Mouse (Mus musculus): Measurements from ENCODE around the gene Sars2. TPM values are rescaled to one million over a fixed set of nuclear protein-coding genes. Genes with fewer than 3 reads are reported as not detected.

Sars2 gene
- total RNA-seq, 2 experiments from 2014 or later = 11.0 to 11.6 TPM

- DNase-seq (ENCODE audit: low spot score in 2 of 2) = no peak
These were observed 17.2 kb upstream of the Sars2 start for GRCm38 (mm10) chr7:28724613-28725012.

- DNase-seq (ENCODE audit: low spot score in 2 of 2) = peak; percentile 87 to 93
These were observed 15.2 kb upstream of the Sars2 start for GRCm38 (mm10) chr7:28726600-28726999.

DNA sequence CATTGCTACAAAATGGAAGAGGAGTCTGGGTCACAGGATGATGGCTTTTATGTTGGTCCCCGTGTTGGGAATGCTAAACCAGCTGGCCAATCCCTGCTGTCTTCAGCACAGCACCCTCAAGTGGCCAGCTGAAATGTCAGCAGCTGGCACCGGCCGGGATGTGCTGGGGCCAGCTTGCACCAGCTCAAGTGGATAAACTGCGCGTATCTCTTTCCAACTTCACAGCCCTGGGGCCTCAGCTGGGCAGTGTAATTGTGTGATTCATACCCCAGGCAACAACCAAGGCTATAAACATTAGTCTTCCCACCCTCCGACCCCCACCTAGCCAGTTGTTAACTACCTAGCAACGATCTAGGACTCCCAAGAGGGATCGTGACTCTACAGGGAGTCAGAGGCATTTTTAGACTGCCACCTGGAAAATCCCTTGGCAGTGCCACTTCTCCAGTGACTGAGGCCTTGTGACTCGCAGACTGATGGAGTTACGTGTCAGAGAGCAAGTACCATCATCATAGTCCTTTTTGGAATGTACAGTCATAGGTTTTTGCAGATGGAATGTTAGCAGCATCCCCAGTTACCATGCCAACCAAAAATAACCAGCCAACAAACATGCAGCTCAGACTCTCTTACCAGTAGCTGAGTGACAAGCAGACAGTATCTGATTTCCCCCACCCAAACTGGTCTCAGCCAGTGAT, 14.0 kb upstream of the Sars2 start:
- peak; percentile 52 to 60 for DNase-seq (ENCODE audit: low spot score in 2 of 2)

- DNase-seq (ENCODE audit: low spot score in 2 of 2) = peak in 1 of 2 experiments; percentile 36
These were observed 9.2 kb upstream of the Sars2 start for GRCm38 (mm10) chr7:28732341-28733142.

DNA sequence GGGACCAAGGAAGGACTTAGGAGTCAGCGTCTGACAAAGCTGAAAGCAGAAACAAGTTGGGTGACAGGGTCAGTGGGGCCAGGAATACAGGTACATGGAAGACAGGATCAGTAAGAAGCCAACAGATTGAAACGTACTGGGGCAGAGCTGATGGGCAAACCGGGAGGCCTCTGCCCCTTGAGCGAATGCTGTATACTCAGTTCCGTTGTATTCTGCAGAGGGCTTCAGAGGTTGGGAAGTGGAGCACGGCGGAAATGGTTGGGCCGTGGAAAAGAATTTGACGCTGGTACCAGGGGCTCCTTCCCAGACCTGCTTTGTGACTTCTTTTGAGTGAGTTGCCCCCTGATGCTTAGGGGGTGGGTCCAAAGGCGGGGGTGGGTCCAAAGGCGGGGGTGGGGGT, 8.6 kb upstream of the Sars2 start:
- no peak for DNase-seq (ENCODE audit: low spot score in 2 of 2)

- DNase-seq (ENCODE audit: low spot score in 2 of 2) = no peak
These were observed 6.1 kb upstream of the Sars2 start for GRCm38 (mm10) chr7:28735701-28736100.

DNA sequence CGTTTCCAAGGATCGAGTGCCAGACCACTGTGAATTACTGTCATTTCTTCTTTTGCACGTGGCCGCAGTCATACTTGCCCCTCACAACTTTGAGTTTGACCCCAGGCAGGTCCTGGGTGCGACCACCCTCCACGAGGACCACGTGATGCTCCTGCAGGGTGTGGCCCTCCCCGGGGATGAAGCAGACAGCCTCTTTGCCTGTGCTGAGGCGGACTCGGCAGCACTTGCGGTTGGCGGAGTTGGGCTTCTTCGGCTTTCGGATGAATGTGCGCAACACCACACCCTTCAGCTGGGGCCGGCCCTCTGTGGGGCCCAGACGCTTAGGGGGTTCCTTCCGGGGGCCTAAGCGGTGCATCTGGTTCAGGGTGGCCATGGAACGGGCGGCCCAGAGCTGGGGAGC, 2.0 kb upstream of the Sars2 start:
- no peak for DNase-seq (ENCODE audit: low spot score in 2 of 2)

DNA sequence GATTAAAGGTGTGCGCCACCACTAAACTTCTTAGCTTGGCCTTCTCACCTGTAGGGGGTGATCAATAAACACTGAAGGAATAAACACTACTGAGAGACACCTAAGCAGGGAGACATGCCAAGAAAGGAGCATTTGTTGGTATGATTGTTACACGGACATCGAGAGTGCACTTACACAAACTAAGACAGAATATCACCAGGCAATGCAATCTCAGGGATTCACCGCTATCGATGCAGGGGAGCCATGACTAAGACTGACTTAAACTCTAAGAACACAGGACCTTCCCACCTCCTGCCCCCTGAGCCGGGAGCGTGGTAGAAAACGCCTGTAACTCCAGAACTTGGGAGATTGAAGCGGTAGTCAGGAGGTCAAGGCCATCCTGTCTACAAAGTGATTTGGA, 843 bp upstream of the Sars2 start:
- DNase-seq (ENCODE audit: low spot score in 2 of 2) = no peak

DNA sequence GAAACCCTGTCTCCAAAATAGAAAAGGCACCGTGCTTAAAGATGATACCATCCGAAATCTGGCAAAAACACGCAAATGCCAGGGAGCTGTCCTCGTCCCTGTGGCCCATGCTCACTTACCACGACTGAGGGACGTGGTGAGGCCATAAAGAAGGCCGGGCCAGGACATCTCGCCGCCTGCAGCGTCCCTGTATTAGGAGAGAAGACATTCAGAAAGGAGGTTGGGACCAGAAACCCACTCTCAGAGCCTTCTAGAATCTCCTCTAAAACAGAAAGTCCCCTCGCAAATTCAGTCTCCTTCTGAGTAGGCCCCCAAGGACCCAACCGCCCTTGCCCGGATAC, 454 bp upstream of the Sars2 start:
- DNase-seq (ENCODE audit: low spot score in 2 of 2) = no peak

DNA sequence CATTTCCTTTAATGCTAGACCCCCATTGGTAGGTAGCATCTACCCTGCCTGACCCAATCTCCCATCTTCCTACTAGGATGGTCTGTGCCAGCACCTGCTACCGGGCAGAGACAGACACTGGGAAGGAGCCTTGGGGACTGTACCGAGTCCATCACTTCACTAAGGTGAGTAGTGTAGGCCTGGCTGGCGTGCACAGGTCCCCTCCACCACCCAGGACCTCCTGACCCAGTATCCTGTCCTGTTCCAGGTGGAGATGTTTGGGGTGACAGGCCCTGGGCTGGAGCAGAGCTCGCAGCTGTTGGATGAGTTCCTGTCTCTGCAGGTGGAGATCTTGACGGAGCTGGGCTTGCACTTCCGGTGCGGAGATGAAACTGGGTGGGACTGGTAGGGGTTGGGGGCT, 8.1 kb downstream of the Sars2 start:
- DNase-seq (ENCODE audit: low spot score in 2 of 2) = no peak

DNA sequence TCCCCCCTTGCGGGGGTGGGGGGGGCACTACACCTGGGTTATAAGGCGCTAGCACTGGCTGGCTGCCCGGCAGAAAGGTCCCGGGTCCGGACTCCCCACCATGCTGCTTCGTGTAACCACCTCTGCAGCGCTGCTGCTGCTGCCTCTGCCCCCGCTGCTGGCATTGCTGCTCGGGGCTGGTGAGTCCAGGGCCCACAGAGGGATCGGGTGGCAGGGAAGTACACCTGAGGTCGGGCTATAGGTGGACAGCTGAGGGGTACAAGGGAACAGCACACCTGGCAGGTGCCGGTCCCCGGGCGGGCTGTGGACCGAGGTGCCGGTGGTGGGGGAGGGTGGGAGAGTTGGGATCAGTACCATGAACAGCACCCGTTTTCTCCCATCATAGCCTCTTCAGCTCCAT, 14.3 kb downstream of the Sars2 start, which contains the start of gene Ccer2:
Ccer2 (plus strand) TSS at position 96 of the 400 bp plus-strand sequence.
- DNase-seq (ENCODE audit: low spot score in 2 of 2) = no peak

DNA sequence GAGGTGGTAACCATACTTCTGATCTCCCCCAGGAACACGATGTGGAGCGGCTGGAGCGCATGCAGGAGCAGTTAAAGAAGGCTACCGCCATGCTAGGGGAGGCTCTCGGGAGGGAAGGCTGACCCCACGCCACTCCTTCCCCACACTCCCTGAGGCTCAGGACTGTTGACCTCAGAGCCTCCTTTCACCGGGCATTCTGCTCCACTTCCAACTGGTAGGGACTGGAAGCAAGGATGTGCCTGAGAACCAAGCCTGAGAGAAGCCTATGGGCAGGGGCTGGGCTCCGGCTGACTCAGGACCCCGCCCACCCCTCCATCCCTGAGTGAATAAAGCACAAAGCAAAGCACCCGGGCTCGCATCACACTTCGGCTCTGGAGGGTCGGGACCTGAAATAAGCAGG, 16.8 kb downstream of the Sars2 start:
- DNase-seq (ENCODE audit: low spot score in 2 of 2) = no peak

DNA sequence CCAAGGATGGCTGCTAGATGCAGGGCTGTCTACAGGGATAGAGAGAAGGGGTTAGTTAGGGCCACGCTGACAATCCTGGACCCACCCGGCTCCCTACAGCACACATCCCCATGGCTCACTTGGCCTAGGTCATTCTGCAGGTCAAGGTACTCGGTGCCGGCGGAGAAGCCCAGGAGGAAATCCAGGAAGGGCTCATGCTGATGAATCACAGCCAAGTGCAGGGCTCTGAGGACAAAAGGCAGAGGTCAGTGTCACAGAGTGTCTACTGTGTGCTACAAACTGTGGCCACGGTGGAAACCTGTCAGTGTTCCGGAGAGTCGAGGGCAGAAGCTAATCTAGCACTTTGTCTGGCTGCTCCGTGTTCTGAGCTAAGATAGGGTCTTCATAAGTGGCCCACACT, 20.1 kb downstream of the Sars2 start:
- DNase-seq (ENCODE audit: low spot score in 2 of 2) = no peak

- no peak for DNase-seq (ENCODE audit: low spot score in 2 of 2)
These were observed 23.4 kb downstream of the Sars2 start for GRCm38 (mm10) chr7:28765211-28765610.

GRCm38 (mm10) chr7:28766173-28766879, 24.5 kb downstream of the Sars2 start, which contains the start of gene Sirt2:
TSS of gene Sirt2 (plus strand) at chr7:28766735.
- peak; percentile 96 to 98 for DNase-seq (ENCODE audit: low spot score in 2 of 2)

DNA sequence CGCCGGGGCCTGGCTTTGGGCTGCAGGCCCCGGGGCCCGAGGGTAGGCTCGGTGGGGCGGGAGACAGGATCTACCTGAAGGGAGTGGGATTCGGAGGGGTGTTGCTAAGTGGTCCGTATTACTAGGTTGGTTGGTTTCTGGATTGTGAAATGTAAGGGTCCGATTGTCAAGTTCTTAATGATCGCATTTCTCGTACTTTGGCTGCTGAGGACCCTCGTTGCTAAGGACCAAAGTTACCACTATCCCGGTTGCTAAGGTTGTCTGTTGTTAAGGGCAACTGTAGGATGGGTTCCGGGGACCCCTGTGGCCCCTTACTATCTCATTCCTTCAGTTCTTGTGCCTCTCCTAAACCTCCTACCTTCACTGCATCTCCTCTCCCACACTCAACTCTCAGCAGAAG, 25.1 kb downstream of the Sars2 start:
- DNase-seq (ENCODE audit: low spot score in 2 of 2) = no peak

DNA sequence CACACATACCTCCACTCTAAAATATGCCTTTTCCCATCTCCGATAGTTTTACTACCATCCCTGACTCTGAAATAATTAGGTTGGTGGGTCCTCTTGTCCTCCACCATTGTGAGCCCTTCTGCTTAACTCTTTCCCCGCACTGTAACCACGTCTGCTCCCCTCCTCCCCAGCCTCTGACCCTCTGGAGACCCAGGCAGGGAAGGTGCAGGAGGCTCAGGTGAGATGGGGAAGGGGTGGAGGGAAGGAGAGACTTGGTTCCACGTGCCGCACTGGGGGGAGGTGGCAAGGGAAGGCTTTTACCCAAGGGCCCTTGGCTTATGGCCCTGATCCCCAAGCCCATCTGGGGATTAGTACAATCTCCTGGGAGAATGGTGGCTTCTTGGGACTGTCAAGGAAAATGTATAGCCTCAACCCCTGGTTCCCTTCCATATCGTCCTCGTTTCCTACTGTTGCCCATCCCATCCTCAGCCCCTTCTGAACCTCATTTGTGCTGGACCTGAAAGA, 25.7 kb downstream of the Sars2 start, which contains the start of gene Nfkbib:
Nfkbib (minus strand) TSS at position 51 of the 504 bp plus-strand sequence.
- DNase-seq (ENCODE audit: low spot score in 2 of 2) = no peak

DNA sequence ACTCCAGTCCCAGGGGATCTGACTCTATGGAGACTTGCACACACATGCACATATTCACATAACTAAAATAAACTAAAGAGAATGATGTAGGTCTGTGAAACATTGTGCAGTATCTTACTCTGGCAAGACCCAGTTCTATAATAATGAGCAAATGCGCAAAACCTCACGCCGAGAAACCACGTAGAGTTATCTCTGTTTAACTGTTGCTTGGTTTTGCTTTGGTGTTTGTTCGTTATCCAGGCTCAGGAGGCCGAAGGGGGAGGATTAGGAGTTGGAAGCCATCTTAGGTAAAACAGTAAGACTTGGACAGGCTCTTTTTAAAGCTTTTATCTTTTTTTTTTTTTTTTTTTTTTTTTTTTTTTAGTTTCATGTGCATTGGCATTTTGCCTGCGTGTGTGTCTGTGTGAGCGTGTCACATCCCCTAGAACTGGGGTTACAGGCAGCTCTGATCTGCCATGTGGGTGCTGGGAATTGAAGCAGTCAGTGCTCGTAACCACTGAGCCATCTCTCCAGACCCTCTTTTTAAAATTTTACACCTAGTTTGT, 27.7 kb downstream of the Sars2 start:
- DNase-seq (ENCODE audit: low spot score in 2 of 2) = no peak

- no peak for DNase-seq (ENCODE audit: low spot score in 2 of 2)
These were observed 28.5 kb downstream of the Sars2 start for GRCm38 (mm10) chr7:28770309-28770708.

- DNase-seq (ENCODE audit: low spot score in 2 of 2) = no peak
These were observed 30.1 kb downstream of the Sars2 start for GRCm38 (mm10) chr7:28771867-28772266.

- no peak for DNase-seq (ENCODE audit: low spot score in 2 of 2)
These were observed 31.4 kb downstream of the Sars2 start for GRCm38 (mm10) chr7:28773163-28773562.

Data from left cerebral cortex, adult 18-20 months (tissue).